Mouse (Mus musculus): ENCODE results near the gene Tecta. TPM values are rescaled to one million over a fixed set of nuclear protein-coding genes. Genes with fewer than 3 reads are reported as not detected.
A peak's percentile ranks its signal among the peaks of the same experiment; 100 is the strongest.

Gene Tecta
- polyA plus RNA-seq, 1 experiment from 2014 or later, result 0.42 TPM

- H3K4me3 ChIP-seq (replicated peaks), result no peak overlapping the region
- no peaks in the 10 kb centered on the region for H3K27me3 ChIP-seq (replicated peaks)
- WGBS, result 30% methylated on average over 7 of the region's 7 CpGs
- H3K9ac ChIP-seq (replicated peaks), result no peak overlapping the region
- H3K27ac ChIP-seq (replicated peaks), result peak overlapping the region; percentile 41; the same call in 1 of the 2 replicates
- no peaks in the 10 kb centered on the region for H3K36me3 ChIP-seq
- no peak overlapping the region for H3K4me2 ChIP-seq
- ATAC-seq (ENCODE audit: low FRiP score), result no peak
- H3K9me3 ChIP-seq (replicated peaks), result no peaks in the 10 kb centered on the region
- H3K4me1 ChIP-seq, result peaks cover 4% of the 10 kb centered on the region; the same call in 1 of the 2 replicates
These were observed 106.7 kb downstream of the Tecta start for GRCm38 (mm10) chr9:42293051-42293450.

DNA sequence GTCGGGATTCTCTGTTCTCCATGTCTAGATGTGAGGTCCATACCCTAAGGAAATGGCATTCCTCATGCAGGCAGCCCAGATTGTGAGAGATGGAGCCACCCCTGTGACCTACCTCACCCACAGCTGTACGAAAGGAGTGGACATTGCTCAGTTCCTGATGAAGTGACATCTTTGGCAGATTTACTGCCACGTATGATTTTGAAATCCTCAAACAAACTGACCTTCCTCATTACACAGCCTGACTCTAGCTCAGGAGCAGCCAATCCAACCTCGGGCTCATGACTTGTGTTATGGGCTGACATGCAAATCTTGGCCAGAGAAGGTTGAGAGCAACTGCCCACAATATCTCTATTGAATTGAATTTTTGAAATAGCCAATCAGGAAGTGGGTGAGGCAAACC is 120.1 kb downstream of the Tecta start:
- H3K27ac ChIP-seq (replicated peaks), result no peak overlapping the region
- no peak overlapping the region for H3K4me3 ChIP-seq (replicated peaks)
- no peak for ATAC-seq (ENCODE audit: low FRiP score)
- H3K4me2 ChIP-seq, result no peak overlapping the region
- H3K27me3 ChIP-seq (replicated peaks), result no peaks in the 10 kb centered on the region
- H3K9me3 ChIP-seq (replicated peaks), result 0 out of 2 replicates have a peak, but pooled peaks cover 2% of the 10 kb centered on the region
- H3K9ac ChIP-seq (replicated peaks), result no peak overlapping the region
- WGBS, result 71% methylated on average over 4 of the region's 4 CpGs
- H3K36me3 ChIP-seq, result no peaks in the 10 kb centered on the region
- H3K4me1 ChIP-seq, result no peaks in the 10 kb centered on the region

Small RNAs within 50 kb of the gene (microRNA-seq; reads per million reads assigned to microRNA genes)
- gene Gm44311, result not detected

Other genes starting within 250 kb of the Tecta start
- gene Sc5d, start 135.7 kb downstream of the Tecta start, polyA plus RNA-seq (2015; fragmentation: Nextera tagmentation; extraction: Ambion mirVana), result 72.3 and 79.0 TPM in 2 replicates
- 3.9 and 4.0 TPM in 2 replicates for gene Tbcel, start 107.9 kb upstream of the Tecta start, polyA plus RNA-seq (2015; fragmentation: Nextera tagmentation; extraction: Ambion mirVana)

Data from neural tube, embryonic 15.5 days (tissue).